Mouse (Mus musculus): ENCODE measurements around the gene Stat4.

Stat4 gene

DNA sequence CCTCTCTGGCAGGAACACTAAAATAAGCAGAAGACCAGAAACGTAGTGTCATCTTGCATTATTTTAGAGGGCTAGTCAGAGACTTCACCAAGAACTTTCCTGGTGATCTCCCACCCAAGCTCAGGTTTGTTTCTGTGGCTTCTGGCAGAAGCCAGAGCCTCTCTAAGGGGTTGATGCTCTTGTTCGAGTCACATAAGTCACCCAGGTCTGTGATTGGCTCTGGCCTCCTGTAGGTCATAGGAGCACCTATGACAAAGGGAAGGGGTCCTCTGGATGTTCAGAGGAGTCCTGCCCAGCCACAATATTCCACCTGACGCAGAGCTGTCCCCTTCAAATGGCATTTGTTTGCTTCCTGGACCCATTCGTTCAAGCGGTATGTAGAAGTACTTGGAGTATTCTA lies at the start of gene Stat4:
Gene Stat4, plus strand, starts transcription at position 301 of the 400 bp plus-strand sequence.
- in situ Hi-C loops (cut with MboI; ENCODE audit: unreplicated experiment in 2 of 2), result loop anchor here in 1 of 2 experiments (25.0 kb wide), 1 partner anchor 1025 kb away; no protein-coding TSS in a partner anchor

- in situ Hi-C loops (cut with MboI; ENCODE audit: unreplicated experiment in 2 of 2), result loop anchor here (10.0 kb wide), 2 partner anchors 464 to 474 kb away; partner anchors contain the start of gene Nabp1 (in 1 of the 2)
Measured at GRCm38 (mm10) chr1:51938357-51938756, 48.6 kb upstream of the Stat4 start.

GRCm38 (mm10) chr1:51944755-51945154 lies 42.2 kb upstream of the Stat4 start:
- in situ Hi-C loops (cut with MboI; ENCODE audit: unreplicated experiment in 2 of 2), result loop anchor here (5.0 to 10.0 kb wide), 3 partner anchors 150 to 980 kb away; no protein-coding TSS in a partner anchor

DNA sequence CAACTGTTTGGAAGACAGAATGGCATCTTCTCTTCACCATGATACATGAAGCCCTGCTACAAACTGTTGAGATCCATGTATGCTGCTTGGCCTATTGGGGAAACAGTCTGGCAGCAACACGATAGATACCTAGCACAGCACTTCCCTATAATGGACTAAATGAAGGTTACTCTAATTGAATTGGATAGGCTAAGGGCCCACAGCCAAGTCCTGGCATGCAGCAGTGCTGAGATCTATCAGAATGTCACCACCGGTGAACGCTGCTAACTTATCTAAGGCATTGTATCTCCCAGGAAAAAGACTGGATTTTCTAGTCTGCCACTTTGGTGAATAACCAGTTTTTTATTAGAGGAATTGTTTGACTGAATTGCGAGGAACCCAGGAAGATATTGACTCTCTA lies 39.8 kb upstream of the Stat4 start:
- in situ Hi-C loops (cut with MboI; ENCODE audit: unreplicated experiment in 2 of 2), result loop anchor here (5.0 to 10.0 kb wide), 3 partner anchors 148 to 982 kb away; no protein-coding TSS in a partner anchor

- in situ Hi-C loops (cut with MboI; ENCODE audit: unreplicated experiment in 2 of 2), result no loop called here
Measured at GRCm38 (mm10) chr1:51964647-51965046, 22.3 kb upstream of the Stat4 start.

DNA sequence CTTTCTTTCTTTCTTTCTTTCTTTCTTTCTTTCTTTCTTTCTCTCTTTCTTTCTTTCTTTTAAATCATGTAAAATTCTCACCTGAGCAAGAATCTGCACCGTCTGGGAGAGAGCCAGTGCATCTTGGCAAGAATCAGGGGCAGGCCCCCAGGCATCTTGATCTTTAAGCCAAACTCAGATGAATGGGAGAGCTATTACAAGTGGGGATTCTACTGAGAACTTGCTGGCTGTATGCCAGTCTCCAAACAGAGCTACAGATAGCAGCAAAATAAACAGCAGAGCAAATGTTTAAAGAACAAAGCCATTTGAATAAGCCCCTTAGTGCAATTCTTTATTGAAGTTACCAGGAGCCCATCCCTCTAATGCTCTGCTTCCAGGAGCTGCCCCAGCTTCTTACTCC lies 18.0 kb upstream of the Stat4 start:
- in situ Hi-C loops (cut with MboI; ENCODE audit: unreplicated experiment in 2 of 2), result no loop called here

- in situ Hi-C loops (cut with MboI; ENCODE audit: unreplicated experiment in 2 of 2), result no loop called here
Measured at GRCm38 (mm10) chr1:51970182-51970581, 16.8 kb upstream of the Stat4 start.

DNA sequence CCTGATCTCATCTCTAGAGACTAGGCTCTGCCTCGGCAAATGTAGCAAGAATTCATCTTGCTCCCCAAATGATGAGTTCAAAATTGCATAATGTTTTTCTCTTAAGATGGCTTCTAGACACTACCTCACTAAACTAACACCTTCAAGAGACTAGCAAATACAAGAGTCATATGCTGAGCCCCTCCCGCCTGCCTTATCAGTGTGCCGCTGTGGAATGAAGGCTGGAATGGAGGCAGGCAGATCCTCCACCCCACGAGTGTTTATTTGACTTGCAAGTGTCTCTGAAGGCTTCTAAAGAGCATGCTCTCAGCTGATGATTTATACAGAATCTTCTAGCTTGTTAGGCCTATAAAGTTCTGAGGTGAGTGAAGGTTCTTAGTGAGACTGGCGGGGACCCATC lies 11.4 kb upstream of the Stat4 start:
- in situ Hi-C loops (cut with MboI; ENCODE audit: unreplicated experiment in 2 of 2), result loop anchor here in 1 of 2 experiments (25.0 kb wide), 1 partner anchor 1013 kb away; no protein-coding TSS in a partner anchor

DNA sequence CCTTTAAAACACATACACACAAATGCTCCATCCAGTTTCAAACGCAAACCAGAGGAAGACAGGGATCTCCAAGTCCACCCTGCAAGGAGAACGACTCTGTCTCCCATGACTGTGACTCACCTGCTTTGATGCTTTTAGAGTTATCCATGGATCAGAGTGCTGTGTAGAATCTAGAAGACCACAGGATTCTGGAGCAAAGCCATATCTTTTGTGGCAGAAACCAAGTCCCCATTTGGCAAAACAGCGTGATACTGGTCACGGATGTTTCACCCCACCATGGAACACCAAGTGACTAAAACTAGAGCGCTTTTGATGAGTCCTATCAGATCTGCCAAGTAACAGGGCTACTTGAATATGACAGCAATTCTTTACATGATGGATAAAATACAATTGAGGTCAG lies 7.9 kb upstream of the Stat4 start:
- in situ Hi-C loops (cut with MboI; ENCODE audit: unreplicated experiment in 2 of 2), result loop anchor here in 1 of 2 experiments (25.0 kb wide), 1 partner anchor 1017 kb away; no protein-coding TSS in a partner anchor

GRCm38 (mm10) chr1:51991983-51992609 lies 5.1 kb downstream of the Stat4 start:
- in situ Hi-C loops (cut with MboI; ENCODE audit: unreplicated experiment in 2 of 2), result loop anchor here in 1 of 2 experiments (25.0 kb wide), 1 partner anchor 1030 kb away; no protein-coding TSS in a partner anchor

GRCm38 (mm10) chr1:51996056-51996455 lies 9.1 kb downstream of the Stat4 start:
- in situ Hi-C loops (cut with MboI; ENCODE audit: unreplicated experiment in 2 of 2), result loop anchor here (5.0 to 25.0 kb wide), 2 partner anchors 349 to 1034 kb away; no protein-coding TSS in a partner anchor

DNA sequence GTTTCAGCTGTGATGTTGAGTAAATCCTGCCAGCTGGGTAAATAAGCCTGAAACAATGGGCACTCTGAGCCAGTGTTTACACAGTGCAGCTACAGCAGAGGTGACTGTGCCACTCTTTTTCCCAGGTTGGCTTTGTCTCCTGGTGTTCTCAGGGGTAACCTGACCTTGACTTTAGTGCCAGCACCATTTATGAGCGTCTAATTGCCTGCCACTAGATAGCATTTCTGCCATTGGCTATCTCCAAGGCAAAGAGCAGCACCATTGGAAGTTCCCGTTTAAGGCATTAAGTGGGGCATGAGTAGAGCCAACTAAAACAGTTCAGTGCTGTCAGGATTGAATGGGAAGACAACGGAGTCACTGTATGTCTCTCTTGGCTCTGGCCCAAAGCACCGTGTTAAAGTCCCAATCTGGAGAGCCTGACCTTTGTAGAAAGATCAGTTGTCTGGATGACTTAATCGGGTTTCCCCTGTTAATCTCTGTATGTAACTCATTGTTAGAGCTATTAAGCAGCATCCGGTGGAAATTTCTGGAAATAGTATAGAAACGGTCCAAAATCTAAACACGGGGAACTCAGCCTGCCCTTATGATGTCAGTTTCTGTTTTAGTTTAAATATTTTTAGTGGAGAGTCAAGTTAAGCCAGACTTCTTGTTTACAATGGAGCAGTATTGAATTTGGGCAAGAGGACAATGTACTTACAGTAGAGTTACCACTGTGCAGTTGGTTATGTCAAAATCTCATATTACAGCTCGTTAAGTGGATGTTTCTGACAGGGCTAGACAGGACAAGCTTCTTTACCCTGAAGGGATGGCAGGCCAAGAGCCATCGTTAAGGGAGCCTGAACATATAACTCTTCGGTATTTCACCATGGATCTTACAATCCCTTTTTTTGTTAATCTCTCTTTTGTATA lies 10.1 kb downstream of the Stat4 start:
- in situ Hi-C loops (cut with MboI; ENCODE audit: unreplicated experiment in 2 of 2), result loop anchor here (5.0 to 25.0 kb wide), 2 partner anchors 350 to 1035 kb away; no protein-coding TSS in a partner anchor

DNA sequence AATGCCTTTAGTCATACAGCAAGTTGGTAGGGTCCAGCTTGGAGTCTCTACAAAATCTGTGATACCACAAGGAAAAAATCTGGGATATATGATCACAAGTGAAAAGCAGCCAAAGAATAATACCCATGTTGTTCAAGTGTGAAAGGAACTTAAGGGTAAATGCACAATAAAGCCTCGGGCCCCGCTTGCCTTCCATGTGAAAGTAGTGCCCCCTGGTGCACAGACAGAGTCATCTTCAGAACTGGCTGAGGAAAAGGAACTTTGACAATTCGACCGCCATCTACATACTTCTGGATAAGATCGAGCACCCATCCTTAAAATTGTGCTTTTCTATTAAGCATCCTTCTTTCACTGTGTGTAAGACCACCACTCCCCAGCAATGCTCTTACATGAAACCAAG lies 11.6 kb downstream of the Stat4 start:
- in situ Hi-C loops (cut with MboI; ENCODE audit: unreplicated experiment in 2 of 2), result loop anchor here (5.0 to 25.0 kb wide), 2 partner anchors 351 to 1036 kb away; no protein-coding TSS in a partner anchor

DNA sequence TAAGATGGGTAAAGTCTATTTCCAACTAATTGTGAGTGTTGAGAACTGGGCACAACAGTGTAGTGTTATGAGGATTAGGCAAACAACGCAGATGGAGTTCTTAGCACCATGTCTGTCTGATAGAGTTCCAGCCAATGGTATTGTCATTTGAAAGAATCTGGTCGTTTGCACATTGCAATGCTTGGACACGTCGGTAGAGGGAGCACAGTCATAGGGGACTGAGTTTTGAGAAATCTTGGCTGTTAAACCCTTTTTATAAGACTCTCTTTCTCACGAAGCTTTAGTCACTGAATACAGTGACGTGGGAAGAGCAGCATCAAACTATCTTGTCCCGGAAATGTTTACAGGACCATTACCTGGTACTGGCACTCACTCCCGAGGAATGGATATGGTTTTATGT lies 17.1 kb downstream of the Stat4 start:
- in situ Hi-C loops (cut with MboI; ENCODE audit: unreplicated experiment in 2 of 2), result loop anchor here (5.0 to 25.0 kb wide), 7 partner anchors 93 to 1783 kb away; partner anchors contain the start of genes Nabp1 (in 1 of the 2) and Stk17b (in 1 of the 2)

GRCm38 (mm10) chr1:52008443-52008842 lies 21.5 kb downstream of the Stat4 start:
- in situ Hi-C loops (cut with MboI; ENCODE audit: unreplicated experiment in 2 of 2), result loop anchor here (5.0 to 25.0 kb wide), 6 partner anchors 89 to 1779 kb away; partner anchors contain the start of genes Nabp1 (in 1 of the 2) and Stk17b (in 1 of the 2)

GRCm38 (mm10) chr1:52008947-52009346 lies 22.0 kb downstream of the Stat4 start:
- in situ Hi-C loops (cut with MboI; ENCODE audit: unreplicated experiment in 2 of 2), result loop anchor here (5.0 to 25.0 kb wide), 6 partner anchors 88 to 1778 kb away; partner anchors contain the start of genes Nabp1 (in 1 of the 2) and Stk17b (in 1 of the 2)

- in situ Hi-C loops (cut with MboI; ENCODE audit: unreplicated experiment in 2 of 2), result loop anchor here in 1 of 2 experiments (25.0 kb wide), 1 partner anchor 1777 kb away; the partner anchor contains the start of gene Stk17b
Measured at GRCm38 (mm10) chr1:52010741-52011140, 23.8 kb downstream of the Stat4 start.

DNA sequence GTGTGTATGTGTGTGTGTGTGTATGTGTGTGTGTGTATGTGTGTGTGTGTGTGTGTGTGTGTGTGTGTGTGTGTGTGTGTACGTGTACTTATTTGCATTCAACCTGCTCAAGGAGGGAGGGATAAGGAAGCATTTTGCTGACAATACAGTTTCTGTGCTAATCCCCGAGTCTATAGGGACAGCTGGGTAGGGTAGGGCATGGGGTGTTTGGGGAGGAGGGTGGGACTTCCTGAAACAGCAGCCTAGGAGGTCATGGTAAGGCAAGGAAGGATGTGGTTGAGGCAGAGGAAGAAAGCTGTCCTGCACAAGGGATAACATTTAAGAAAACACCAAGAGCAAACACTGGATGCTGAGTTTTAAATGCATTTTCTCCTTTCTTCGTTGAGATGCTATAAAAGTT lies 24.3 kb downstream of the Stat4 start:
- in situ Hi-C loops (cut with MboI; ENCODE audit: unreplicated experiment in 2 of 2), result loop anchor here in 1 of 2 experiments (25.0 kb wide), 1 partner anchor 1776 kb away; the partner anchor contains the start of gene Stk17b

GRCm38 (mm10) chr1:52012231-52012630 lies 25.3 kb downstream of the Stat4 start:
- in situ Hi-C loops (cut with MboI; ENCODE audit: unreplicated experiment in 2 of 2), result loop anchor here in 1 of 2 experiments (25.0 kb wide), 1 partner anchor 1775 kb away; the partner anchor contains the start of gene Stk17b

DNA sequence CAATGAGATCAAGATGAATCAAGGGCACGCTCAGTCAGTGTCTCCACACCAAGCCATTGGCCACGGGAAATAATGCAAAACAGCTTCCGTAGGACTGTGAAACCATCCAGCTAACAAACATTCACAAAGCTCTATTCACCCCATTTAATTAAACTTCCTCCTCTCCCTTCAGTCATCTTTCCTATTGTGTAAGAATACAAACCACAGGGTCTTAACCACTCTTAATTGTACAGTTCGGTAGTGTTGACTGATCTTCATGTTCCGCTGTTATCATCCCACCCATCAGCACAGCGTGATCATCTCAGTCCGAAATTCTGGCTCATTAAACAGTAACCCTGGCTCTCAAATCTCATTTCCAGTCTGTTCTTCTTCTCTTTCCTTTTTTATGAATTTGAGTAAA lies 25.8 kb downstream of the Stat4 start:
- in situ Hi-C loops (cut with MboI; ENCODE audit: unreplicated experiment in 2 of 2), result loop anchor here in 1 of 2 experiments (25.0 kb wide), 1 partner anchor 1775 kb away; the partner anchor contains the start of gene Stk17b

Measured in v-Abl transformed pro-B cells (cell line).